Mouse (Mus musculus) erythroblast, embryonic 14.5 days (primary cell): Measurements from ENCODE around the gene Cnr2.

Experiments
- GATA1 ChIP-seq: IDR thresholded peaks from 2 replicates; pipeline ENCODE4 v1.6.1; 2012; ENCODE audit warnings: low read length, inconsistent platforms, mixed read lengths
- TAL1 ChIP-seq: IDR thresholded peaks from 3 replicates; pipeline ENCODE4 v1.6.1; 2012; ENCODE audit warnings: low read length, inconsistent platforms, mixed read lengths

DNA sequence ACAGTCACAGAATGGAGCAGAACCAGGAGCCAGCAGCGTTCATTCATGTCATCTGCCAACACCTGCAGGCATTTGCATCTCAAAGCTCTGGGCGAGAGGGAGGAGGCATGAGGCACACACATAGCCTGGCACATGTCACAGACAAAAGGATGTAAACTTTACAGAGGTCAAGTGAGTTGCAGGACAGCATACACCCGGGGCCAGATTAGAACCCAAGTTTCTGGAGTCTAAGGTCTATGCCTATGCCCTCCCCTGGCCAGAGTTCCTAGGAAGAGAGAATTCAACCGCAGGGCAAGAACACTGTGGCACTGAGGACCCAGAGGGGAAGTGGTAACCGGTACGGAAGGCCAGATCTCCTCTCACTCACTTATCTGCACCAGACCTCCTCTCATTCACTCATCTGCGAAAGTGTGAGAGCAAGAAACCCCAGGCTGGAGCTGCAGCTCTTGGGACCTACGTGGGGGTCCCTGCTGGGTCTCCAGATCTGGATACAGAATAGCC is at the start of gene Cnr2:
- no peak for TF ChIP-seq TAL1
- TF ChIP-seq GATA1: no peak
